Mouse (Mus musculus) megakaryocyte-erythroid progenitor cell, adult 5-6 weeks (primary cell): ENCODE results near the gene Fndc9. TPM values are rescaled to one million over a fixed set of nuclear protein-coding genes. Genes with fewer than 3 reads are reported as not detected.
A peak's percentile ranks its signal among the peaks of the same experiment; 100 is the strongest.

Experiments
- ATAC-seq: replicated peaks from 2 replicates; pipeline ENCODE4 v1.8.0; 2016; ENCODE audit warnings: mild to moderate bottlenecking, inconsistent platforms; ENCODE audit not compliant: severe bottlenecking, poor library complexity, low FRiP score, low TSS enrichment
- total RNA-seq, 2 experiments: library from RNA; stranded (forward) in 1 of 2; stranded (reverse) in 1 of 2; fragments of 200-1000, 215-1000 nt in 1 of 2; fragments of >200 nt in 1 of 2; fragmentation: Nextera tagmentation in 1 of 2; gene quantifications; 2 replicates each; pipeline ENCODE4 v1.2.3; 2014 to 2017

The Fndc9 gene
- total RNA-seq (2014; fragmentation: Nextera tagmentation) (not detected in 2 replicates), total RNA-seq (2017) (not detected in 2 replicates)

DNA sequence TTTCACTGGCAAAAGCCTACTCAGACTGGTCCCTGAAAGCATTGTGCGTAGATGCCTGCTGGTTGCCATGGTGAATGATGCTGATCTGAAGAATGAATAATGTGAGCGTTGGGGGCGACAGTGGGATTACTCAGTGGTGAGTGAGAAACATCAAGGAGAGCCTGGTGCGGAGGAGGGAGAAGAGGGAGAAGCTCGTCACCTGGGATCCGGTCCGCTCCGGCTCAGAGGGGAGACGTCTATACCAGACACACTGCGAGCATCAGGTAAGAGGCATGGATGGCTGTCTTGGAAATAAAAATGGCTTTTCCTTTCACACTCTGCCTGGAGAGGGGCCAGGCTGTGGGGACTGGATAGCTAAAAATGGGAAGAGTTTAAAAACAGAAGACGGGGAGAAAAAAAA is at the start of gene Fndc9:
TSS of gene Fndc9 (plus strand) at position 198 of the 400 bp plus-strand sequence.
- ATAC-seq, result no peak

DNA sequence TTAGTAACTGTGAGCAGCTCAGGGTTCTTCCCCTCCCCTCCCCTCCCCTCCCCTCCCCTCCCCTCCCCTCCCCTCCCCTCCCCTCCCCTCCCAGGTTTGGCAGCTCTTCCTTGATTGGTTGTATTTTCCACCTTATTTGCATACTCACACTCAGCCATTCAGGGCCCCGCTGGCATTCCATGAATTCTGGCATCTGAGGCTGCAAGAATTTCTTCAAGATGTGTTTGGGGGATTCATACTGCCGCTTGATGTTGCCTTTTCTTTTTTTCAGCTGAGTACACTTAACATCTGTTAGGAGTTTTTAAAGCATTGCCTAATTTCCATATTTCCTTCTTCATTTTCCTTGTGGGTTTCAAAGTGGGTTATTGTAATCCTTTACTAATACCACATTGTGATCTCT is 47.0 kb upstream of the Fndc9 start:
- no peak for ATAC-seq

DNA sequence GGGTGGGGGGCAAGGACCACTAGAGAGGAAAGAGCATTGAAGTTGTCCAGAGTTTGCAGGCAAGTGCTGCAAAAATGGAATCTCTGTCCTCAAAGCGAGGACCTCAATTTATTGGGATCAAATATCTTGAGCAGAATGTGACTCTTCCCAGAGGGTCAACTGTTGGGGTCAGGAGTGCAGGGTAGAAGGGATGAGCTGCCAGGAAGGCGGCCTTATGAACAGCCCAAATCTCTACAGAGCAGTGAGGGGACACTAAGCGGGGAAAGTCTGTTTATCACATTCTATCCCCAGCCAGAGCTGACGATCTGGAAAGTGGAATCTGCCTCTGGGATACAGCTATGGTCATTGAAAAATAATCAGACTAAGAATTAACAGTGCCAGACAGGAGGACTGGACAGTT is 41.2 kb upstream of the Fndc9 start:
- no peak for ATAC-seq

DNA sequence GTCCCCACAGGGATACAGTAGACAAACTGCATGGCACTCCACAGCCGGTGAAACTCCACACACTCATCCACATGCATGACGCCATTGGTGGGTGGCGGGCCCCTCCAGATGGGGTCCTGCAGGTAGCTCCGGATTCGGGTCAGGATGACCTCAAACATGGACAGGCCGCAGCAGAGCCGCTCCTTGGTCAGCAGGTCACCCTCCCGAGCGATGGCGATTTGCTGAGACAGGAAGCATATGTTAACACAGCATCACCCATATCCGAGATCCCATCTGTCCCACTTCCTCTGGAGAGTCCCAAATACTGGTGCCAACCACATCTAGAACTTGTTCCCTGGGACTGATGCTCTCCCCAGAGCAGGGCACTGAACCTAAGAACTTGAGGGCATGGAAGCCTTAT is 34.7 kb upstream of the Fndc9 start:
- no peak for ATAC-seq

DNA sequence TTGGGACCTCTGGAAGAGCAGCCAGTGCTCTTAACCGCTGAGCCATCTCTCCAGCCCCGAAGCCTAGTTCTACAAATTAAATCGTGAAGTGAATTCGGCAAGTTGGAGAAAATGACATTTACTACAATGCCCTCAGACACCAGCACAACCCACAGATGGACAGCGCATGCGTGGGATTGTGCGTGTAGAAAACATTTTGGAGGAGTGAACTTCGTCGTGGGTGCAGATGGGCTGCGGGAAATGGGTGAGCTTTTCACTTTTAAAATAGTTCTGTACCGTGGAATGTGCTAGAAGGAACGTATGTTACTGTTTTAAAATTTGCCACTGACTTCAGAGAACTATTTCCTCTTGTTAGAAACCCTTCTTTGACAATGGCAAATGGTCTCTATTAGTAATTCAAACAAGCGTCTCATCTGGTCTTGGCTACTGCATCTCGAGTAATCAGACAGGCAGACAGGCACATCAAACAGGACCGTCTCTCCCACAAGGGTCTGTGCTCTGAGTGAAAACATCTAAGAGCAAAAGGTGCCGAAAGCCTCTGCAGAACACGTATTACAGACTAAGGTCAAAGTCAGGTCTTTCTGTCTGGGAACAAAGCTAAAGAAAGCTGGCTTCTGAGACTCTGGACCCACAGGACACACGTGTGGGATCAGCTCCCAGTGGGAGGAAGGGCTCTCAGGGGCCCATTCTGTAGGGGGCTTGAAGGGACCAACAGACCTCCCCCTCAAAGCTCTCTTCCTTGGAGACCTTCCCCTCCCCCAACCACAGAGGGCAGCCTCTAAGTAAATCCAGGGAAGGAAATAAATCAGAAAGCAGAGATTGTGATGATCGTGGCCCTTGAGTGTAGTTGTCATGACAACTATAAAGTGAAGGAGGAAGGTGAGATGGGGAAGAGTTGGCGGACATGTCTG is 33.4 kb upstream of the Fndc9 start:
- ATAC-seq, result no peak

DNA sequence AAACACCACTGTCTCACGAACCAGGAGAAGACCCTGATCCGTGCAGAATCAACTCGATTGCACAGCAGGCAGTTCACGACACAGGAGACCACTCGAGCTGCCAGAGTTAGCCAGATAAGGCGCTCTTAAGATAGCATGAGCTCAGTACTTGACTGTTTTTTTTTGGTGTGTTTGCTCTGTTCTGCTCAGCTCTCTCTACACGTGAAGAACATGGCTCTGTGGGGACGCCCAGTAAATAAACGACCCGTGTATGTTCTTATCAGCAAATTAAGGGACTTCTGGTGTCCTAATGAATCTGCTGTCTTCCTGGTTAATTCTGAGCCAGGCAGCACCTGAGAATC is 32.8 kb upstream of the Fndc9 start:
- no peak for ATAC-seq

DNA sequence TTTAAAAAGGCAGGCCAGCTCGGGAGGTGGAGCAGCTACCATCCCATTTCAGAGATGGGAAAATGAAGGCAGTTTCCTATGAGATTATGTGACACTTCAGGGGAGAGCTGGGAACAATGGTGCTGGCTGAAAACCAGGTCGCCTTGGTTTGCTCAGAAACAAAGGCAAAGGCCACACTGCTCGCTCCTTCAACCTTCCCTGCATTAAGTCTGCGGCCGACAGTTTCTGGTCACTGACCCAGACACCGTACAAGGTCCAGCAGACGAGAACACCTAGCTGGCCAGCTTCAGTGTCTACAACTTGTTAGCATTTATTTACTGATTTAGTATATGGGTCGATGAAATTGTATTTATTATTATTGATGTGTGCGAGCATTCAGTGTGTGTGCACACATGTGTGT is 30.5 kb upstream of the Fndc9 start:
- ATAC-seq, result no peak

DNA sequence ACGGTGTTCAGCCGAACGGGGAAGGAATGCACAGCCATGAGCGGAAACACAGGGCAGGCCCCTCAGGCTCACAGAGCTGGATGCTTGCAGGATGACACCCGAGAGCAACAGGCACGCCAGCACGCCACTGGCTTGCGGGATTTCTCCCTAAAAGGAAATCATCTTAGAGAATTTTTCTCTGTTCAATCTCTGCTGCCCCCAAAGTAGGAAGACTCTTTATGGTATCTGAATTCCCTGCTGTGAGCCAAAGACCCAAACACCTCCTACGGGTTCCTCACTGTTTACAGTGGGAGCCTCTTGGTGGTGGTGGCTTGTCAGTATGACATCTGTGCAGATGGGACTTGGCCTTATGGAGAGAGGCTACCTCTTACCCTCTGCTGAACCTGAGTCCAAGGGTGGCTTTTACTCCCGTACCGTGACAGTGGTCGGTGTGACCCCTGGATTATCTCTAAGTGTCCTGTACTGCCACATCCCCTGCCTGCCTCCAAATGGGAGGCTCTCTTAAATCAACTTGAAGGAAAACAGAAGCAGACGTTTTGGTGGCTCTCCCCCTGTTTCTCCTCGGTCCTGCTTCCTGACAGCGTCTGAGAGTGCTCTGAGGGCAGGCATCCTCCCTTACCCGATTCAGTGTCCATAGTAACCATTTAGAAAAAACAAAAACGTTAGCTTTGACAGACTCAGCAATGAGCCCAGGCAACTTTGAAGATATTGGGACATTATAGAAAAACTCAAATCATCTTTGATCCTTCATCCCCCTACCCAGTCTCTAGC is 29.5 kb upstream of the Fndc9 start:
- no peak for ATAC-seq

DNA sequence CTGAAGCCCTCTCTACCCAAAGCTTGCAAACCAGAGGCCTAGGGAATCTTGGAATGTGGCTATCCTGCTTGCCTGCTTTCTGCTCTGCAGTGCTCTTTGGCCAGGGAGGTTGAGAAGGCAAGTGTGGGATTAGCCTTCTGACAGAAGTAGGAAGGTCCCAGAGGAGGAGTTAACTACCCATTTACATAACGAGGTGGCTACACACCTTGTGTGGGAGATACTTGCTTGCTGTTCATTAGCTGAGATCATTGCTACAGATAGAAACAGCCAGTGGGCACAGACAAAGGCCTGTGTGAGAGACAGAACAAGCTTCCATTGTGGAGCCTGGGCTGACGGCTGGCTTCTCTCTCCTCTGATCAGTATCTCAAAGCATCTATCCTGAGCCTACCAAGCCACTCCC is 25.4 kb upstream of the Fndc9 start:
- no peak for ATAC-seq

DNA sequence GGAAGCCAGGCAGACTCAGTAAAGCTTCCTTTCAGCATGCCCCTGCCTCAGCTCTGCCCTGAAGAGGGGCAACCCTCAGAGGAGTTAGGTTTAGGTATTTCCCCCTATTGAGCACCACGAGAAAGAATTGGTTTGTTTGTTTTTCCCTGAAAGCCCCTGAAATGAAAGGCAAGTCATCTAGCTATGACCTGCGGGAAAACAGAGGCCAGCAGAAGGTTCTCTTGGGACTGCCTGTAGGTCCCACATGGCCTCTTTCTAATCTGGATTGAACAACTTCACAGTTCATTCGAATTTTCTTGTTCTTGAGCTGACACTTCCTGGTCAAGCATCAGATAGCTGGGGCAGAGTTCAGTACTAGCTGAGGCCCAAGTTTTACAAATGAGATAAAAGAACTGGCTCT is 23.5 kb upstream of the Fndc9 start:
- ATAC-seq, result no peak

DNA sequence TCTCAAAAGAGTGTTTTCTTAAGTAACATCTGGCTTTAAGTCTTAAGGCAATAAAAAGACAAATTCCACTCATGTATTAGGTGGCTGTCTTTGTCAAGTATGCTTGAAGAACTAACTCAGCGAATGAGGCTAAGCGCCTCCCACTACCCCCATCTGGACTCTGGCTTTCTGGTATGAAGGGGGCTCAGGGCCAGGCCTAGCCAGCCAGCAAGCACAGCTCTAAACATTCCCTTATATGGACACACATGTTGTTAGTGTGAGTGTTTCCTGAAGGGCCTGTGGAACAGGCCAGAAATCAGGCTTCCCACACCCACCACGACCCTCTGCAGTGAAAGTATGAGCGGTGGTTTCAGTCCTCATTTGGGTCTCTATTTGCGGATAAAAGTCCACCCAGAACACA is 21.5 kb upstream of the Fndc9 start:
- no peak for ATAC-seq

DNA sequence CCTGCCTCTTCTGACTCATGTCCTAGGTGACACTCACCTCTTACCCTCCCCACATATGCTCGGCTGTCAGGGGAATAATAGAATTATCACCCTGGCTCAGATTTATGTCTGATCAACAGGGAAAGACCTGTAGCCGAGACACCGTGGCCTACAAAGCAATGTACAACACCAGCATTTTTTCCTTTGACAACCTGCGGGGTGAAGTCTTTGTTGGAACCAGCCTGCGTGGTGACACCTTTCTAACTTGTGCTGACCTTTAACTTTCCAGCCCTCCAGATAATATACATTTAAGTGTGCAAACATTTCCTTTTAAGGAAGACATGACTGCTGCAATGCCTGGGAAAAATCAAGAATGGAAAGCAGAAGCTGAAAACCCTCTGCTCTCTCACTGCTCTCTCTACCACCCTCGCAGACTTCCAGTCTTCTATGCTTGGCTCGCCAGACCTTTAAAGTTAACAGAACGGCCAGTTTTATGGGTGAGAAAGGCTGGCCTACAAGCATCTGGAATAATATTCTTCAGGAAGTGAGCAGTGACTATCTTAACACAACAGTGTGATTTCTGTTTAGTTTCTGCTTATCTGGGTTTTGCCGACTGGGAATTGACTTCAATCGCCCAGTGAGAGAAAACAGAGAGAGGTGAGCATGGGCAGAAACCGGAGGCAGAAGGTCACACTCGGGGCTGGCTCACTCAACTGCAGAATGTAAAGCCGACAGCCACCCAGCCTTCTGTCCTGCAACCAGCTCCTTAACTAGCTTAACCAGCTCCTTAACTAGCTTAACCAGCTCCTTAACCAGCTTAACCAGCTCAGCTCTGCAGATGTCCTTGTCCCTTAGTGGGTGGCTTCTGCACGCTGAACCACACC is 20.7 kb upstream of the Fndc9 start:
- ATAC-seq, result no peak

DNA sequence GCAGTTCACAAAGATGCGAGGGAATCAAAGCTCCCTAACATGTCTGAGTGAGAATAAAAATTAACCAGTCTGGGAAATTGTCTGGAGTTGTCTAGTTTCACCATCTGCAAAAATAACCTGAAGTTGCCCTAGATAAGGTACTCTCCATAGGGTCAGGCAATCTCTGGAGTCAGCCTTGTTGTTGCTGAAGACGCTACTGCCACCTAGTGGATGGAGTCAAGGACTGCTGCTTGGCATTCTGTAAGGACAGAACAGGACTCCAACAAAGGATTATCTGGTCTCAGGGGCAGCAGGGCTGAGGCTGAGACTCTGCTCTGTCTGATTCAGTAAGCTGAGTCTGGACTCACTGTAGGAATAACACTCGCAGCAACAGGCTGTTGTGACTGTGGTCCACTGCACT is 20.0 kb upstream of the Fndc9 start:
- peak; percentile 85 for ATAC-seq

DNA sequence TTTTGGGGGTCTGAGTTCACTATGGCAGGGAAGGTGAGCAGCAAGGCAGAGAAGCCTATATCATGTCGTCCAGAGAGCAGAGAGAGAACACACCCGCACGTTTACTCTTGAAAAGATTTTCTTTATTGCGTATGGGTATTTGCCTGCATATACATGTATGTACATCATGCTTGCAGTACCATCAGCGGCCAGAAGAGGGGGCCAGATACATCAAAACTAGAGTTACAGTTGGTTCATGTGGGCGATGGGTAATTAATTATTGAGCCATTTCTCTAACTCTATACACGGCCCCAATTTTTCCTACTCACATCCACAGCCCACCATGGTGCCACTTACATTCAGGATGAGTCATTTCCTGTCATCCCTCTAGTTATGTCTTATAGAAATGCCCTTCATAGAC is 18.7 kb upstream of the Fndc9 start:
- no peak for ATAC-seq

DNA sequence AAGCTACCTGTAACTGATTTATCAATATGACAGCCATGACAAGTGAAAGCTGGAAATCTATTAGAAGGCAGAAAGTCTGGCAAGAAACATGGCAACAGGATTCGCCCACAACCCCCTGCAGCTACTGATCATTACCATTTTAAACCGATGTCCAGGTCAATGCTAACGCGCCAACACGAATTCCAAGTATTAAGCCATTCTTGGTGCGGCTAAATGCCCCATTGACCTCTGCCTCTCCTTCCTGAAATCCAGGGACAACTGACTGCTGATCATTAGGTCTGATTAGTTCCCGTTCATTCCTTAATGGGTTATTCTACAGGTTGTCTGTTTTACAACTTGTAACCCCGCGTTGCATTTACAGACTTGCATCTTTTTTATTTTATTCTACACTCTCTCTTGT is 17.6 kb upstream of the Fndc9 start:
- no peak for ATAC-seq

DNA sequence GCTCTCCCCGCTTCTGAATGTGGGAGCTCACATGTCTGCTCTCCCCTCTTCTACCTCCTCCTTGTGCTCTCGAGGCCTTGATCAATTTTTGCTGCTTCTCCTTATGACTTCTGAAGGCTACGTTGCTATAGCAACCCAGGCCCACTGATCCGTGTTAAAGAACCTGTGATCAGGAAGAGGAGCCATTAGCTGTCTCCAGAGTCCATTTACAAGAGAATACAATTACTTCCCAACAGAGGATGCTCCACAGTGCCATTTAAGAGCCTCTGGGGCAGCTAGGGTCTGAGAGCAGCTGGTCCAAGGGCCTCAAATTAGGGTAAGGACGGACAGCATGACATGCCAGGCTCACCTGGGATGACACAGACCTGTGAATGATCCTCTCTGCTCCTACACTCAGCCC is 16.7 kb upstream of the Fndc9 start:
- no peak for ATAC-seq

DNA sequence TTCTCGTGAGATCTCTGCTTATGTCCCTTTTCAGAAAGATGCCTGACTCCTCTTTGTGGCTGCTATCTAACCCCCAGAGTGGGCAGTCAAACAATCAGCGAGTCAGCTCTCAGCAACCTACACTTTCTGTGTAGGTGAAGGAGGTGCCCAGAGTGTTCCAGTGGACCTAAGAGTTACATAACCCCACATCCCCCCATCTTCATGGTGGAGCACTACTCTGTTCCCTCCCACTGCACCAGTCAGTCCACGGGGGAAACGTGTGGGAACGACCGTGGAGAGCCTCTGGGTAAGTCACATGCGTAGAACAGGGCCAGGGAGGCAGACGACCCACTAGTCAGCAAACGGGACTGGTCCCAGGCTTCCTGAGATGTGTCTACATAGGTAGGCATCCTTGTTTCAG is 16.0 kb upstream of the Fndc9 start:
- ATAC-seq, result no peak

DNA sequence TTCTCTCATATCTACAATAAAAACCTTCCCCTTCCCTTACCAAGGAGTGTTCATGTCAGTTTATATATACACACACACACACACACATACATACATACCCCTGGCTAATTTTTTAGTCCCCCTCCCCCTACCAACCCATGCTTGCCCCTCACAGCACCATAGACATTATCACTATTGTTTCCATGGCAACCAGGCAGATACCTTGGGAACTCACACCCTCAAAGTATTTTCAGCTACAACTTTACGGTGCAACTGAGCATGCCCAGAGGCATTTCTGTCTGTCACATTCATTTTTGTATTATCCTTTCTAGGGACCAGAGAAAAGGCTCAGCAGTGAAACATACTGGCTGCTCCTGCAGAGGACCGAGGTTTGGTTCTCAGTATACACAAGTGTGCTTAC is 15.1 kb upstream of the Fndc9 start:
- ATAC-seq, result no peak

DNA sequence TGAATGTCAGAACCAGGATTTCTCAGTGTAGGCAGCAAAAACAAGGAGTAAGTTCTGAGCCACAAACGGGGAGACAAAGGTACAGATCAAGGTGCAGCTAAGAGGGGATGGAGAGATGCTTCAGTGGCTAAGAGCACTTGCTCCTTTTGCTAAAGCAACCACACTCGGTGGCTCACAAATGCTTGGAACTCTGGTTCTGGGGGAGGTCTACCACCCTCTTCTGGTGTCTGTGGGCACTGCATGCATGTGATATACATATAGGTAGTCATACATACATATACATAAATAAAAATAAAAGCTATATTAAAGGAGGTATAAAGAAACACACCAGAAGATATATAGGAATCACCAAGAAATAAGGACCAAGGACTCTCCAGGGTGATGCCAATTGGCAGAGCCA is 11.8 kb upstream of the Fndc9 start:
- no peak for ATAC-seq

DNA sequence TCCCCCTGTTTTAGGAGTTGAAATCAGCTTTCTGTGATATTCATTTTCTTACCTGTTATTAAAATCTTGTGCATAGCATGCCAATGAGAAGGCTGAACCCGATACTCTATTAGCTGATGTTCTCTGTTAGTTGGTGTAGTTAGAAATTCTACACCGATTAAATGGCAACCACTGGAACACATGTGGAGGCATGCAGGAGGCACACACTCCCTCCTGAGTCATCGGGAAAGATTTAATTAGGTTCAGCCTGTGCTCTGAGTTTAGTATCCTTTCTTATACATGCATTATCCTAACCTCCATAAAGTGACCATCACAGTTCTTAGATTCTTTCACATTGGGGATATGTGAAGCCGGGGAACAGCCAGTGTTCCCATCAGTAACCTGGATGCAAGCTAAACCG is 10.0 kb upstream of the Fndc9 start:
- ATAC-seq, result no peak
